Mouse (Mus musculus) midbrain, embryonic 13.5 days (tissue): ENCODE measurements at regions not wholly inside any gene's neighbourhood (a gene's known extent, or its start where the extent isn't known, plus 50 kb on each side); places are given as distances from the start of the nearest gene placed in this dataset.

ENCODE experiments used
- ATAC-seq: fragments of 200-750 bp; cut with Nextera tagmentation; 2 replicates; pipeline ENCODE4 v1.8.0; 2017; ENCODE audit warnings: mild to moderate bottlenecking, moderate TSS enrichment, moderate library complexity
- H3K27ac ChIP-seq: fragments of 300-500 bp; sonication (generic); 2 replicates; pipeline ENCODE4 v1.5.1; 2015; ENCODE audit warnings: inconsistent platforms, mild to moderate bottlenecking, moderate library complexity
- H3K27me3 ChIP-seq: fragments of 300-500 bp; sonication (generic); 2 replicates; pipeline ENCODE4 v1.6.1; 2015; ENCODE audit warnings: mild to moderate bottlenecking, inconsistent platforms
- H3K36me3 ChIP-seq: fragments of 300-500 bp; sonication (generic); 2 replicates; pipeline ENCODE4 v1.6.1; 2015; ENCODE audit warnings: mild to moderate bottlenecking, inconsistent platforms
- H3K4me1 ChIP-seq: fragments of 300-500 bp; sonication (generic); replicated peaks from 2 replicates; pipeline ENCODE4 v1.6.1; 2015; ENCODE audit warnings: inconsistent platforms
- H3K4me2 ChIP-seq: fragments of 300-500 bp; sonication (generic); replicated peaks from 2 replicates; pipeline ENCODE4 v1.6.1; 2015; ENCODE audit warnings: moderate library complexity, mild to moderate bottlenecking, inconsistent platforms
- H3K4me3 ChIP-seq: fragments of 300-500 bp; sonication (generic); replicated peaks from 2 replicates; pipeline ENCODE4 v1.5.1; 2015; ENCODE audit warnings: mild to moderate bottlenecking, inconsistent platforms
- H3K9ac ChIP-seq: fragments of 300-500 bp; sonication (generic); replicated peaks from 2 replicates; pipeline ENCODE4 v1.6.1; 2015; ENCODE audit warnings: mild to moderate bottlenecking, inconsistent platforms
- H3K9me3 ChIP-seq: fragments of 300-500 bp; sonication (generic); 2 replicates; pipeline ENCODE4 v1.6.1; 2016; ENCODE audit warnings: mild to moderate bottlenecking, inconsistent platforms
- WGBS: fragments of 180-500 bp; shearing (Covaris S2); methylation state at CpG from one replicate; pipeline ENCODE4 v1.1.7; 2015; 5-methylcytosine and 5-hydroxymethylcytosine counted together

GRCm38 (mm10) chr1:158124902-158125301 lies 231.2 kb downstream of the Brinp2 start:
- Histone ChIP-seq H3K4me3 (no peak overlapping the region), H3K9me3 (no peaks in the 10 kb centered on the region), H3K4me1 (no peaks in the 10 kb centered on the region), H3K9ac (no peak overlapping the region), H3K36me3 (no peaks in the 10 kb centered on the region), H3K4me2 (no peak overlapping the region), H3K27ac (no peak overlapping the region), H3K27me3 (no peaks in the 10 kb centered on the region)
- ATAC-seq: no peak
- 72% methylated on average over 3 of the region's 3 CpGs for WGBS

GRCm38 (mm10) chr1:158126272-158126671 lies 229.9 kb downstream of the Brinp2 start:
- H3K27me3 ChIP-seq: no peaks in the 10 kb centered on the region
- no peak for ATAC-seq
- H3K36me3 ChIP-seq: no peaks in the 10 kb centered on the region
- no peak overlapping the region for H3K27ac ChIP-seq
- H3K4me3 ChIP-seq: no peak overlapping the region
- H3K4me2 ChIP-seq: no peak overlapping the region
- H3K9me3 ChIP-seq: no peaks in the 10 kb centered on the region
- WGBS: 89% methylated on average over 2 of the region's 2 CpGs
- H3K9ac ChIP-seq: no peak overlapping the region
- no peaks in the 10 kb centered on the region for H3K4me1 ChIP-seq

- ATAC-seq: no peak
- Histone ChIP-seq H3K4me3 (no peak overlapping the region), H3K4me2 (no peak overlapping the region), H3K9ac (no peak overlapping the region), H3K9me3 (no peaks in the 10 kb centered on the region), H3K4me1 (no peaks in the 10 kb centered on the region), H3K36me3 (no peaks in the 10 kb centered on the region), H3K27me3 (no peaks in the 10 kb centered on the region), H3K27ac (no peak overlapping the region)
- WGBS: 88% methylated on average over 3 of the region's 3 CpGs
These were observed 226.8 kb downstream of the Brinp2 start for GRCm38 (mm10) chr1:158129243-158129770.

GRCm38 (mm10) chr1:158147525-158147924 lies 208.6 kb downstream of the Brinp2 start:
- H3K4me2 ChIP-seq: no peak overlapping the region
- WGBS: 1% methylated on average over 3 of the region's 3 CpGs
- no peak overlapping the region for H3K4me3 ChIP-seq
- no peaks in the 10 kb centered on the region for H3K9me3 ChIP-seq
- H3K27ac ChIP-seq: no peak overlapping the region
- H3K9ac ChIP-seq: no peak overlapping the region
- peaks cover 13% of the 10 kb centered on the region for H3K27me3 ChIP-seq
- peaks cover 19% of the 10 kb centered on the region for H3K4me1 ChIP-seq
- peak; percentile 90 for ATAC-seq
- no peaks in the 10 kb centered on the region for H3K36me3 ChIP-seq

- H3K9ac ChIP-seq: no peak overlapping the region
- H3K27ac ChIP-seq: 0 out of 2 replicates have a peak overlapping the region, but pooled peaks have one; percentile 27
- H3K36me3 ChIP-seq: no peaks in the 10 kb centered on the region
- H3K4me1 ChIP-seq: peaks cover 19% of the 10 kb centered on the region
- H3K4me2 ChIP-seq: no peak overlapping the region
- no peak overlapping the region for H3K4me3 ChIP-seq
- 53% methylated on average over 5 of the region's 5 CpGs for WGBS
- H3K9me3 ChIP-seq: no peaks in the 10 kb centered on the region
- H3K27me3 ChIP-seq: peaks cover 12% of the 10 kb centered on the region
- peak; percentile 24 for ATAC-seq
These were observed 208.1 kb downstream of the Brinp2 start for GRCm38 (mm10) chr1:158148035-158148434.

- H3K9me3 ChIP-seq: no peaks in the 10 kb centered on the region
- no peaks in the 10 kb centered on the region for H3K27me3 ChIP-seq
- H3K27ac ChIP-seq: peak overlapping the region; percentile 40
- H3K36me3 ChIP-seq: no peaks in the 10 kb centered on the region
- H3K4me3 ChIP-seq: no peak overlapping the region
- no peak overlapping the region for H3K4me2 ChIP-seq
- peak; percentile 59 for ATAC-seq
- H3K9ac ChIP-seq: no peak overlapping the region
- H3K4me1 ChIP-seq: peaks cover 15% of the 10 kb centered on the region
- WGBS: 49% methylated on average over 2 of the region's 2 CpGs
These were observed 195.0 kb downstream of the Brinp2 start for GRCm38 (mm10) chr1:158161111-158161510.

GRCm38 (mm10) chr1:158161533-158161932 lies 194.6 kb downstream of the Brinp2 start:
- Histone ChIP-seq H3K36me3 (no peaks in the 10 kb centered on the region), H3K27me3 (no peaks in the 10 kb centered on the region), H3K9me3 (no peaks in the 10 kb centered on the region), H3K4me3 (no peak overlapping the region), H3K4me1 (peaks cover 15% of the 10 kb centered on the region), H3K9ac (no peak overlapping the region), H3K4me2 (peak overlapping the region; percentile 24), H3K27ac (peak overlapping the region; percentile 40; the same call in 1 of the 2 replicates)
- 11% methylated on average over 6 of the region's 6 CpGs for WGBS
- peak; percentile 82 for ATAC-seq

GRCm38 (mm10) chr1:158163411-158163810 lies 192.7 kb downstream of the Brinp2 start:
- no peak overlapping the region for H3K27ac ChIP-seq
- no peaks in the 10 kb centered on the region for H3K9me3 ChIP-seq
- H3K4me2 ChIP-seq: no peak overlapping the region
- H3K36me3 ChIP-seq: no peaks in the 10 kb centered on the region
- no peak overlapping the region for H3K9ac ChIP-seq
- peaks cover 15% of the 10 kb centered on the region for H3K4me1 ChIP-seq
- no peaks in the 10 kb centered on the region for H3K27me3 ChIP-seq
- ATAC-seq: no peak
- H3K4me3 ChIP-seq: no peak overlapping the region

GRCm38 (mm10) chr1:158170006-158170405 lies 186.1 kb downstream of the Brinp2 start:
- no peaks in the 10 kb centered on the region for H3K27me3 ChIP-seq
- ATAC-seq: no peak
- no peak overlapping the region for H3K4me2 ChIP-seq
- no peak overlapping the region for H3K27ac ChIP-seq
- WGBS: 24% methylated on average over 3 of the region's 3 CpGs
- H3K9me3 ChIP-seq: no peaks in the 10 kb centered on the region
- H3K9ac ChIP-seq: no peak overlapping the region
- H3K4me3 ChIP-seq: no peak overlapping the region
- no peaks in the 10 kb centered on the region for H3K36me3 ChIP-seq
- H3K4me1 ChIP-seq: no peaks in the 10 kb centered on the region

GRCm38 (mm10) chr1:158180095-158180494 lies 176.0 kb downstream of the Brinp2 start:
- no peak for ATAC-seq
- Histone ChIP-seq H3K4me2 (no peak overlapping the region), H3K27me3 (no peaks in the 10 kb centered on the region), H3K9ac (no peak overlapping the region), H3K4me3 (no peak overlapping the region), H3K4me1 (no peaks in the 10 kb centered on the region), H3K36me3 (no peaks in the 10 kb centered on the region), H3K9me3 (no peaks in the 10 kb centered on the region), H3K27ac (no peak overlapping the region)
- WGBS: 63% methylated on average over 4 of the region's 4 CpGs

- no peaks in the 10 kb centered on the region for H3K36me3 ChIP-seq
- no peak overlapping the region for H3K27ac ChIP-seq
- H3K9ac ChIP-seq: no peak overlapping the region
- H3K9me3 ChIP-seq: no peaks in the 10 kb centered on the region
- 84% methylated on average over 1 of the region's 1 CpGs for WGBS
- no peaks in the 10 kb centered on the region for H3K4me1 ChIP-seq
- H3K27me3 ChIP-seq: no peaks in the 10 kb centered on the region
- H3K4me2 ChIP-seq: no peak overlapping the region
- no peak overlapping the region for H3K4me3 ChIP-seq
- no peak for ATAC-seq
These were observed 174.8 kb downstream of the Brinp2 start for GRCm38 (mm10) chr1:158181296-158181695.

- ATAC-seq: no peak
- H3K27ac ChIP-seq: no peak overlapping the region
- WGBS: 79% methylated on average over 8 of the region's 8 CpGs
- H3K27me3 ChIP-seq: 0 out of 2 replicates have a peak, but pooled peaks cover 2% of the 10 kb centered on the region
- no peaks in the 10 kb centered on the region for H3K4me1 ChIP-seq
- no peak overlapping the region for H3K9ac ChIP-seq
- no peaks in the 10 kb centered on the region for H3K36me3 ChIP-seq
- no peak overlapping the region for H3K4me2 ChIP-seq
- no peaks in the 10 kb centered on the region for H3K9me3 ChIP-seq
- H3K4me3 ChIP-seq: no peak overlapping the region
These were observed 168.5 kb downstream of the Brinp2 start for GRCm38 (mm10) chr1:158187651-158188050.
